Mouse (Mus musculus): ENCODE data around the gene Rasal1.

Gene Rasal1

DNA sequence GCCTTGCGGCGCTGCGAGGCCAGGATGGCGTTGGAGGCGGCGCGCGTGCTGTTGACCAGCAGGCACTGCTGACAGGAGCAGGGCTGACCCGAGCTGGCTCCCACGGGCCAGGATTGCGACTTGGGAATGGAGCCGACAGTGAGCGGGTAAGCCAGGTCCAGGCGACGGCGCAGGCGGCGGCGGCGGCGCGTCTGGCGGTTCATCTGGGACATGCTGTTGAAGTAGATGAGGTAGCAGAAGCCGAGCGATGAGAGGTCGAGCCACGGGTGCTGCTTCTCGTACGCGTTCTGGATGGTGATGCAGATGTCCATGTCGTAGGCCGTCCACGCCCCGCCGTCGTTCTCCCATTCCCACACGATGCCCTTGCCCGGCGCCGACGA, 46.1 kb downstream of the Rasal1 start:
- no peak for DNase-seq (ENCODE audit: low spot score)

DNA sequence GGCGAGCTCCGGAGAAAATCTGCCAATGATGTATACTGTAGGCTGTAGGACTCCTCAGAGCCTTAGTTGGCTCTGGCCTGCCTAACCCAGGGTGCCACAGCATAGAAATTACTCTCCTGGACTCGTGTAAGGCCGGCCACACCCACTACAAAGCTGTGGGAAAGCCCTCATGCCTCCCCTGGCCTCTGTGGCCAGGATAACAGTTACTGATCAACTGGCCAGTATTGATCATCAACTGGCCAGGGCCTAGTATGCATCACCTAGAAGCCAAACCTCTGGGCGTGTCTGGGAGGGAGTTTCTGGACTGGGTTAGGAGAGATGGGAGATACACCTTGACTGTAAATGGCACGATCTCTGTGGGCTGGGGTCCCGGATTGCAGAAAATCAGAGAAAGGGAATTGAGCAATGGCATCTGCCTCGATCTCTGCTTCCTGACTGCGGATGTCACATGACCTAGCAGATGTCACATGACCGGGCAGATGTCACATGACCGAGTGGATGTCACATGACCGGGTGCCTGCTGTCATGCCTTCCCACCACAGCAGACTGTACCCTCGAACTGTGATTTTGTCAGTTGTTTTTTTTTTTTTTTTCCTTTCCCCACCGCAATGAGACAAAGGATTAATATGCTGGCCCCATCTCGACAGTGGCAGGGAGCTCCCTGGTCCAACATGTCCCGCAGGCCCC, 47.6 kb downstream of the Rasal1 start:
- no peak for DNase-seq (ENCODE audit: low spot score)

DNA sequence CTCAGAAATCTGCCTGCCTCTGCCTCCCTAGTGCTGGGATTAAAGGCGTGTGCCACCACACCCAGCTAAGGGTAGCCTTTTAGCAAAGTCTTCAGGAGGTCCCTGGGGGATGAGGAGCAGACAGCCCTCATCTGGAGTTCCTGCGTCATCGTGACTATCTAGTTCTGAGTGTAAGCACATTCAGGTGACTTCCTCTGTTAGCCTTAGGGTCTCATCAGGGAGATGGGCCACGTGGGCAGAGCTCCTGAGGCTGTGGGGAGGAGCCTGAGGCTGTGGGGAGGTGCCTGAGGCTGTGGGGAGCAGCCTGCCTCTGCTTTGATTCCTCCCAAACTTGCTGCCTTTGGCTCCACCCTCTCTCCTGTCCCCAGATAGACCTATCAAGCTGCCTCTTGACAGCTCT, 48.3 kb downstream of the Rasal1 start:
- no peak for DNase-seq (ENCODE audit: low spot score)

DNA sequence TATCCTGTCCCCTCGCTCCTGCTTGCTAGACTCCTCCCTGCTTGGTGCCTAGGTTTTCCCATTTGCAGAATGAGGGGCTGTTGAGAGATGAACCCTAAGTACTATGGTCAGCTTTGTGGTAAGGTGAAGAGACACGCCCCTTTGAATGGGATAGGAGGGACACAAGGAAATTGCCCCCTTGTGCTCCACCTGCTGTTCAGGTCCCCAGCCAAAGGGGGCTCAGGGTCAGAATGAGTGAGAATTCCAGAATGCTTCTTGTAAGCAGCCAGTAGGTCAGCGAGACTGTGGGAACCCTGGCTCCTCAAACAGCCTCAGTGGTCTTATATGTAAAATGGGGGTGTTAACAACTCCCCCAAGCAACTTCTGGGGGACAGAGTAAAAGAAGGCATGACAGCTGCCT, 49.6 kb downstream of the Rasal1 start:
- no peak for DNase-seq (ENCODE audit: low spot score)

DNA sequence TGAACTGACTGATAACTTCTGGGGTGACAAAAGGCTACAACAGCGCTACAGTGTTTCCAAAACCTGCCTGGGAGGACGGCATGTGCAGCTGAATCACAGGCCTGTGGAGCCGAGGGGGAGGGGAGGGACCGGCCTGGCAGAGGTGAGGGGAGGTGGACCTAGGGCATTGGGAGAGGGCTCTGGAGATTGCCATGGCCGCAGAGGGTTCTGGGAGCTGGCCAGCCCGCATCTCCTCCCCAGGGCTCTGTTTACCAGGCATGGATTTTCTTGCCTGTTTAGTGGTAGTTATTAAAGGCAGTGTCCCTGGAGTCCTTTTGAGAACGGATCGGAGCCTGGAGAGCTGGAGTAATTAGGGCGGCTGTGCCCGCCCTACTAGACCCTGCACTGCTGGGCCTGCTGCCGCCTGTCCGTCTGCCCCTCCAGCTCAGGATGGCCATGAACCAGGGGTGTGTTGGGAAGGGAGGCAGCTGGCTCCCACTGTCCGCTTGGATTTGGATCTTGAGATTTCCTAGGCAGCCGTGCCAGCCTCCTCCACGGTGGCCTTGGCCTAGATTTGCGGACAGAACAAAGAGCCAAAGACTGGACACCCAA, 50.3 kb downstream of the Rasal1 start:
- peak; percentile 92 for DNase-seq (ENCODE audit: low spot score)

DNA sequence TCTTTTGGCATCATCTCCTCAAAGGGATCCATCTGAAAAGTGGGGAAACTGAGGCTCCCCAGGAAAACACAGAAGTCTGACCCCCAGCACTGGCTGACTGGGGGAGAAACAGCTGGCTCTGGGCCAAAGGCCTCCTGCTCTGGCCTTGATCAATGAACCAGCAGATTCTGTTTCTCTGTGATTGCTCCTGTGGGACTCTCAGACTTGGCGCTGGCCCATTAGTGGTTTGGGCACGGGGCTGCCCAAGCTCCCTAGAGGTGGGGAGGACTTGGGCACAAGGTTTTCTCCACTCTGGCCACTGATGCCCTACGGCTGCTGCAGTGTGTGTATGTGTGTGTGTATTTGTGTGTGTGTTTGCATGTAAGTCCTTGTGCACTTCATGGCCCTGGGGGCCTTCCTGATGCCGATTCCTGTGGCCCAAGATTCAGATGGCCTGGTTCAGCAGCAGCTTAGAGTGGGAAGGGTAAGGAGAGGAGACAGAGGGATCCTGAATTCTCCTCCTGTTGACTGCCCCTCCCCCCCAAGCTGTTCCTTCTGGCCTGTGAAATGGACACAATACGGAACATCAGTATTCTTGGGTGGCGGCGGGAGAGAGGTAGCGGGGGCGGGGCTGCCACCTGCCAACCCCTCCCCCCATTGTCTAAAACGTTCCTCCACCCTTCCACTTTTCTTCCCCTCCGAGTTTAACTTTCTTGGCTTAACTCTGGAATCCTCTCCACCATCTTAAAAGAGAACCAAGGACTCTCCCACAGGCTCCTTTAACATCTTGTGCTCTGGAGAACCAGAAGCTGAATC, 52.6 kb downstream of the Rasal1 start:
- DNase-seq (ENCODE audit: low spot score): peak; percentile 74

DNA sequence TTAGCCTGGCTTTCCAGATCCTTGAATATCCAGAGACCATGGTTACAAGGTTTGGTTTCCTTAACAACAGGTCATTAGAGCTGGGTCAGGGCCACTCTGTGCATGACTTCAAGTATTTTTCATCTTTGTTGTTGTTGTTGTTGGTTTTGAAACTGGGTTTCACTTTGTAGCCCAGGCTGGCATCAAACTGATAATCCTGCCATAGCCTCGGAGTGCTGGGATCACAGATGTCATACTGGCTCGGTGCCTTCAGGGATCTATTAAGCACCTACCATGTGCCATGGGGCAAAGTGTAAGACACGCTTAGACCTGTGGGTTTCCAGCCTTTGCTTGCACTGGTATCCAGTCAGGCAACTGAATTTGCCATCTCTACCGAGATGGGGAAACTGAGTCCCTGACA, 53.8 kb downstream of the Rasal1 start:
- no peak for DNase-seq (ENCODE audit: low spot score)

DNA sequence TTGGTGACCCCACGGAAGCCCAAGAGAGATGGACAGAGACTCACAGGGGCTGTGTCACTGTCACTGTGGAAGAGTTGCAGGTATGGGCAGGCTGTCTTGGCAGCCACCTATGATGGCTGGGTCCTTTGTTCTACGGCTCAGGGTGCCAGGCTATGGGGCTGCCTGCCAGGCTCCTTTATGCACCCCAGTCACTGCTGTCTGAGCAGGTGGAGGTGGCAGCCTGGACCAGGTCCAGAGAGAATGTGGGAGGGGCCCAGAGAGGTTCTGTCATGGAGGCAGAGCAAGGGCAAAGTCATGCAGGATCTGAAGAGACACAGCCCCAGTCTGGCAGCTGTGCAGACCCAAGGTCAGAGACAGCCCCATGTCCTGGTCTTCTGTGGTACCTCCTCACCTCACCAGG, 54.4 kb downstream of the Rasal1 start:
- DNase-seq (ENCODE audit: low spot score): peak; percentile 65

DNA sequence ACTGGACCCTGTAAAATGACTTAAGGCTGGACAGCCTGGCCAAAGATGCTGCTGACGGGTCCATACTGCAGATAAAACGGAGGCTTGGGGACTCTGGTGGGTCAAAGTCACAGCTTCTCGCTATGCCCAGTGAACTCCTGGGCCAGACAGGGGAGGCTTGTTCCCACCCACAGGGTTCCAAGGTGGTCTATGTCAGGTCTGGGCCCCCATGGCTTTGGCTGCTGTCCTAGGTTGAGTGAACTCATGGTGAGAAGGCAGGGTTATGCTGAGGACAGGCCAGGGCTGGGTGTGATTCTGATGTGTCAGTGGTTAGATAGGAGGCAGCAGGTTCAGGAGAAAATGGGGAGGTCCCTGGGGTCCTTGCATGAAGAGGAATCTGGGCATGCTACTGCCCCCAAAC, 55.0 kb downstream of the Rasal1 start:
- DNase-seq (ENCODE audit: low spot score): no peak

DNA sequence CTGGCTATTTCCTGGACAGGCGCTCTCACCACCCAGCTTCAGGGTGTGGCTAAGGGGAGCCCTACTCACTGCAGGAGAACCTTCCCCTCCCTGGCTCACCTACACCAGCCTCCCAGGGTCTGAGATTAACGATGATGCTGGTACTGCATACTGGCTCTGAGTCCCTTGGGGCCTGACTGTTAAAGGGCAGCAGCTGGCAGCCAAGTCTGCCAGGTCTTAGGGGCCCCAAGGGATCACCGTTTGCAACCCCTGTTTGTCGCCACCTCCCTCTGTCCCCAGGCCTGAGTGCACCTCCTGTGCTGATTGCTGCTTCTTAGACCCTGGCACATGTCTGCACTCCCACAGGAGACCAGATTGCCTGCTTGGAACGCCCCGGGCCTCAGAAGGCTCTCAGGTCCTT, 55.8 kb downstream of the Rasal1 start:
- DNase-seq (ENCODE audit: low spot score): no peak

DNA sequence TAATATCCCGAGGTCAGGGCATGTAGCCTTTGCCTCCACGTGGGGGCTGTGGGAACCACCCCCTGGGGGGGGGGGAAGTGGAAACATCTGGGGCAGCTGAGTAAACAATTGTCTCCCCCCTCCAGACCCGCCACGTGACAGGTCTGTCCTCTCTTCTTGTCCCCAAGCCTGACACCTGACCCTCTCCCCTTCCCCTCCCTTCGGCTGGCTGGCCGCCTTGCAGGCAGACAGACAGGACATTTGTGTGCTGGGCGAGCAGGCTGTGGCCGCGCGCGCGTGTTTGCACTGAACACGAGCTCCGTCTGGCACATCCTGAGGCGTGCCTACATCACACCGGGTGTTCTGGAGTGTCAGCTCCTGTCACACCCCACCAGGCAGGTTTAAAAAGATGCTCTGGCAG, 57.9 kb downstream of the Rasal1 start:
- DNase-seq (ENCODE audit: low spot score): peak; percentile 73

DNA sequence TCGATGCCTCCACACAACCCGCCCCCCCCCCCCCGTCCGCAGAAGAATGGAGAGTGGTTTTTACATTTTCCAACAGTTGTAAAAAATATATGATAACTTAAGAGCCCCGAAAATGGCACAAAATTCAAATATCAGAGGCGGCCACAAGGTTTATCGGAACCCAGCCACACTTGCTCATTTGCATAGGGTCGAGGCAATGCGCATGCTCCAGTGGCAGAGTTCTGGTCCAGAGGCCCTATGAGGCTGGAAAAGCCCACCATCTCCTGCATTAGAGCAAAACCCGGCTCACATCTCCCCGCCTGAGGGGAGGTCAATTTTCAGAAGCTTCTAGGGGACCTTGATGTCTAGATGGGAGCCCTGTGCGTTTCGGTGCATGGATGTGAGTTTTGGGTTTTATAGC, 58.4 kb downstream of the Rasal1 start:
- peak; percentile 45 for DNase-seq (ENCODE audit: low spot score)

DNA sequence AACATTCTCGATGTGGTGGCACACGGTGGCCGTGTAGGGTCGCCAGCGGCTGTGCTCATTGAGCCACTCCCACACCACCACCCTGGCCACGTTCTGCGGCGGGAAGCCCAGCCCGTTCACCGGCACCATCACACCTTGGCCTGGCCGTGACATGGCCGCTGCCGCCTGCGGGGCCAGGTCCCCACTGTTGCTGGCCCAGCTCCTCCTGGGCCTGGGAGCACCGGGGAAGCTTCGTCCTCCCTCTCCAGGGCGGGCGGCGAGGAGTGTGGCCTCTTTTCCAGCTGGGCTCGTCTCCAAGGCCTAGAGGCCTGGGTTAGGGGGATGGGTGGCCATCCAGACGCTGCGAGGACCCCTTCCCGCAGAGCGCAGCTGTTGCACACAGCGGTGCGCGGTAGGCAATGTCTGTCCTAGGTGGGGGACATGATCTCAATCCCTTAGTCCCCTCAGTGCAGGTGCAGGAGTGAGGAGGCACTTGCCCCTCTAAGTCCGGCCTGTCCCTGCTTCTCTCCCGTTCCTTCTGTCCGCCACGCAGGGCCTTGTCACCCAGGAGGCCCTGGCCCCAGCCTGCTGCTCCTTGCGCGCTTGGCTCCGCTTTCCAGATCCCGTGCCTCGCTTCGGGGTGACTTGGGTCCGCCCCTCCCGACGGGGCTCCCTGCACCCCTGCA, 61.7 kb downstream of the Rasal1 start:
- DNase-seq (ENCODE audit: low spot score): peak; percentile 75

DNA sequence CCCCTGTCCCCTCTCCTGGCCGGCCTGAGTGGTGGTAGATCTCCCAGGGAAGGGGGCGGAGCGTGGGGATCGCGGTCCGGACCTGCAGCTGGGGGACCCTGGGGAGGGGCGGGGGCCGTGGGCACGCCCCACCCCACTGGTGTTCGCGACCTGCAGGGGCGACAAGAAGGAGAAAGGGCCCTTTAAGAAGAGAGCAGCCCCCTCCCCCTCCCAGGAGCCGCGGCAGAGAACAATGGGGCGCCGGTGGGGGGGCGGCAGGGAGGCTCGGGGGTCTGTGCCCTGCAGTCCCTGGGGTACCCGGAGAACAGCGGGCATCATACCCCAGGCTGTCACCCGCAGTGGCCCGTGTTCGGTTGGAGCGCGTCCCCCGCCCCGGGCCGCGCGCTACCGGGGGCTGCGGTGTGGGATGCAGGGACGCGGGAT, 62.2 kb downstream of the Rasal1 start:
- no peak for DNase-seq (ENCODE audit: low spot score)

DNA sequence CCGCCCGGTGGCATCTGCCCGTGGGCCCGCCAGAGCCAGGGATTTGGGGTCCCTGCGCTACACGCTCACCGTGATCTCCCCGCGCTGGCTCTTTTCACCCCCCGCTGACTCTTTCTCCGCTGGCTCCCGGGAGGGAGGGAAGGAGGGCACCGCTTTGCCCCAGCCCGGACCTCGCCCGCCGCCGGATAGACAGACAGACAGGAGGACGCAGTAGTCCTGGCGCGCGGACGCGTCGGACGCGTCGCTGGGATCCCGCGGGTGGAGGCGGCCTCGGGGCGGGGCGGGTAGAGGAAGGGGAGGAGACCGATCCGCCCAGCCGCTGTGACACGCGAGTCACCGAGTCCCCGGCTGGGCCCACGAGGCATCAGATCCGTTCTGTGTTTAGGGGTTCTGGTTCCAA, 62.8 kb downstream of the Rasal1 start:
- peak; percentile 88 for DNase-seq (ENCODE audit: low spot score)

DNA sequence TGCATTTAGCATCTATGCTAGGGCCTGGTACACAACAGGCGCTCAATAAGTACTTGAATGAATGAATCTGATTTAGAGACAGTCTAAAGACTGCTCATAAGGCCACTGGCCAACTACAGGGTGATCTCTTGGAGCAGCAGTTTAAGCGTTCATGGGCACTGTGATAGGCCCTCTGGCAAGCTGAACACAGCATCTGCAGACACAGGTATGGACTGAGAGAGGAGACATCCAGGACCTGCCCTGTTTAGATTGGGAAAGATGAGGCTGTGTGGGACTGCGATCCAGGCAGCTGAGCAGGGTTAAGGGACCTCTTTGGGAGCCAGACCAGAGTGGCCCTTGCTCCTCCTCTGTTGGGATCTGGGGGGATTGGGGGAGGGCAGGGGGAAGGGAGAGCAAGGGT, 63.2 kb downstream of the Rasal1 start, which contains the start of gene Dtx1:
TSS of gene Dtx1 (minus strand) at position 101 of the 400 bp plus-strand sequence.
- no peak for DNase-seq (ENCODE audit: low spot score)

DNA sequence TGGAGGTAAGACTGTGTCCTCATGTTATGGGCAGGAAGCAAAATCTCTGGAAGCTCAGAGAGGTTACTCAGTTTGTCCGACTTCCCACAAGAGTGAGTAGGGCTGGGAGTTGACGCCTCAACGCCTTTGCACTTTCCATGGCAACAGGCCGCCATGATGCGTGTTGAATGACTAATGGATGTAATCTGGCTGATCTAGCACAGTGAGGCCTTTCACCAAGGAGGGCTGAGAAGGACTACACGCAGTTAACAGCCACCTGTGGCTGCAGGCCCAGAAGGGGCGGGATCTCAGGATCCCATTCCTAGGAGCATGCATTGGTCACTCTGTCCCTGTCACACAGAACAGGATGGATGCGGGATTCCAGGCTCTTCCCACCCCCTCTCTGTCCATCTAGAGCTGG, 64.1 kb downstream of the Rasal1 start:
- DNase-seq (ENCODE audit: low spot score): no peak

DNA sequence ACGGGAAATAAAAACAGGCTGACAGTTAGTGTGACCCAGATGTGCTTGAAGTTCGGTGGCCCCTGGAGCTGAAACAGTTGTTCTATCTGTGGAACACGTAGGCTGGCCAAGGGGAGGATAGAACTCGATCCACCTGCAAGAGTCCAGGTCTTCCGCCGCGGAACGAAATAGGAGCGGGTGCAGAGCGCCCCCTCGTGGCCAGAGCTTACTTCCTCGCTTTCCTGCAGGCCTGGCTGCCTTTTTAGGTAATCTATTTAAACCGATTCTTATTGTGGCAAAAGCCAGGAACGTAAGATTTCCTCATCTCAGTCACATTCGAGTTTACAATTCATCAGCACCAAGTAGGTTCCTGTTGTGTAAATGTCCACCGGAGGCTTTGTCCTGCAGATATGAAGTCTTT, 65.7 kb downstream of the Rasal1 start:
- peak; percentile 94 for DNase-seq (ENCODE audit: low spot score)

DNA sequence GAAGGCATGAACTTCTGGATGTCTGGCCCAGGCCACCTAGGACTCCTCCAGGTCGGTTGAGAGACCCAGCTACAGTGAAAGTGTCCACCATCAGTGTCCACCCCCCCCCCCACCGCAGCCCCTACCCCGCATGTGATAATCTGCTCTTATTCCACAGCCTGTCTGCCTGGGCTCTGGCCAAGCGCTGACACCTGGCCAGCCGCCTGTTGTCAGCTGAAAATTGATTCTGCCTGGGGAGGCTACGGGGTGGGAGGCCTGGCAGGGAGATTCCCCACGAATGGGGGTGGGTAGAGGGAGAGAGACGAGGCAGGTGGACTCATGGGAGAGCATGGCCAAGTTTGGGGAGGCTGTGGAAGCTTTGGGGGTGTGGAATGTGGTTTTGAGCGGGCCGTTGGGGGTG, 68.5 kb downstream of the Rasal1 start:
- no peak for DNase-seq (ENCODE audit: low spot score)

DNA sequence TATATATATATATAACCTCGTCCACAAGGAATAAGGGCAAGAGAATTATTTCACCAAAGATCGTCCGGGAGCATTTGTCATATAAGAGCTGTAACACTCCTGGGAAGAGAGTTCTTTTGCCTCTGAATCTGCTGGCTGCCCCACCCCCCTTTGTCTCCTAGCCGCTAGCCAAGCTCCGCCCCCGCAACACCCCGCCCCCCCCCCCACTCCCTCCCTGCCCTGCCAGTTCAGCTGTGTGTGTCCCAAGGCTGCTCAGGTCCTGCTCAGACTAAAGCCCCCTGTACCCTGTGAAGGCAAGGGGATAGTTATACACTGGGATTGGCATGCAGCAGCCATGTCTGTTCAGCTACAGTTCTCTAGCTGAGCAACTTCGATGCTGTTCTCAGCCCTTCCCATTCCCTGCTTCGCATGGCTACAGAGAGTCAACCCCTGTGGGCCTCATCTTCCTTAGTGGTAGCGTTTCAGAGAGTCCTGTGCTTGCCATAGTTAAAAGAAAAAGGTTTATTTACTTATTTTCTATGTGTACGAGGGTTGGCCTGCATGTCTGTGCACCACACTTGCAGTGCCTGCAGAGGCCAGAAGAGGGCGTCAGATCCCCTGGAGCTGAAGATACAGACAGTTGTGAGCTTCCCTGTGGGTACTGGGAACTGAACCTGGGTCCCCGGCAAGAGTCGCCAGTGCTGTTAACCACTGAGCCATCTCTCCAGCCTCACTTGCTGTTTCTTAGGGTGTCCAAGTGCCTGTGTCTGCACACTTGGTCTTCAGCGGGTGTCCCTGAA, 70.2 kb downstream of the Rasal1 start:
- no peak for DNase-seq (ENCODE audit: low spot score)

DNA sequence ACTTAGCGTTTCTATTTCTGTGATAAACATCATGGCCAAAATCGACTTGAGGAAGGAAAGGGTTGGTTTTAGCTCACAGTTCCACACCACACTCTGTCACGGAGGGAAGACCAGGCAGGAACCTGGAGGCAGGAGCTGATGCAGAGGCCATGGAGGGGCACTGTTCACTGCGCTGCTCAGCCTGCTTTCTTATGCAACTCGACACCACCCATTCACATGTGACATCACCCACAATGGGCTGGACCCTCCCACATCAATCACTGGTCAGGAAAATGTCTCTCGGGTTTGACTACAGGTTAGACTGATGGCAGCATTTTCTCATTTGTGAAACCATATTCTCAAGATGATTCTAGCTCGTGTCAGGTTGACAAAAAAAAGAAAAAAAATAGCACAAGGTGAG, 72.4 kb downstream of the Rasal1 start:
- no peak for DNase-seq (ENCODE audit: low spot score)
